Mouse (Mus musculus): ENCODE data around the gene Glod5.
A peak's percentile ranks its signal among the peaks of the same experiment; 100 is the strongest.
"Not testable (repeated sequence)": the region's sequence is repeated elsewhere in the genome, so short reads cannot be mapped to it uniquely, and the experiment has no call there.

The Glod5 gene

GRCm38 (mm10) chrX:8018286-8018685 is at the start of gene Glod5:
TSS of gene Glod5 (minus strand) at chrX:8018492.
- no peak for DNase-seq

- DNase-seq = not testable (repeated sequence)
These were observed 32.9 kb upstream of the Glod5 start for GRCm38 (mm10) chrX:8051044-8051781.

- DNase-seq = peak in 1 of 2 experiments; percentile 10
These were observed 14.7 kb upstream of the Glod5 start for GRCm38 (mm10) chrX:8033009-8033408.

GRCm38 (mm10) chrX:8026811-8027210 is 8.5 kb upstream of the Glod5 start:
- no peak for DNase-seq

- DNase-seq = no peak
These were observed 6.5 kb upstream of the Glod5 start for GRCm38 (mm10) chrX:8024795-8025194.

GRCm38 (mm10) chrX:8020111-8020778 is 2.0 kb upstream of the Glod5 start:
- DNase-seq = peak; percentile 6 to 10

- DNase-seq = peak; percentile 56 to 58
These were observed 1.1 kb downstream of the Glod5 start for GRCm38 (mm10) chrX:8017142-8017541.

GRCm38 (mm10) chrX:8015675-8016074 is 2.6 kb downstream of the Glod5 start:
- not testable (repeated sequence) for DNase-seq

GRCm38 (mm10) chrX:8013569-8014314 is 4.5 kb downstream of the Glod5 start:
- DNase-seq = no peak

- DNase-seq = no peak
These were observed 5.1 kb downstream of the Glod5 start for GRCm38 (mm10) chrX:8013157-8013556.

- DNase-seq = not testable (repeated sequence)
These were observed 8.9 kb downstream of the Glod5 start for GRCm38 (mm10) chrX:8009356-8009755.

GRCm38 (mm10) chrX:8008543-8008942 is 9.7 kb downstream of the Glod5 start:
- DNase-seq = no peak

GRCm38 (mm10) chrX:8002971-8003370 is 15.3 kb downstream of the Glod5 start:
- DNase-seq = no peak

GRCm38 (mm10) chrX:8002001-8002400 is 16.3 kb downstream of the Glod5 start:
- no peak for DNase-seq

- no peak for DNase-seq
These were observed 17.6 kb downstream of the Glod5 start for GRCm38 (mm10) chrX:8000546-8001192.

- DNase-seq = no peak
These were observed 25.1 kb downstream of the Glod5 start for GRCm38 (mm10) chrX:7993068-7993735.

- no peak for DNase-seq
These were observed 25.8 kb downstream of the Glod5 start for GRCm38 (mm10) chrX:7992379-7993067.

GRCm38 (mm10) chrX:7981368-7981767 is 36.9 kb downstream of the Glod5 start:
- DNase-seq = no peak

- no peak for DNase-seq
These were observed 40.4 kb downstream of the Glod5 start, which contains the start of gene Gata1 for GRCm38 (mm10) chrX:7977892-7978291. TSS of gene Gata1 (minus strand) at chrX:7978071.

GRCm38 (mm10) chrX:7971292-7971691 is 47.0 kb downstream of the Glod5 start:
- no peak for DNase-seq

GRCm38 (mm10) chrX:7968899-7969298 is 49.4 kb downstream of the Glod5 start:
- DNase-seq = no peak

GRCm38 (mm10) chrX:7968226-7968625 is 50.1 kb downstream of the Glod5 start:
- DNase-seq = no peak
